18 mouse cellular contexts compared by ENCODE assay signal in the genomic region with DNA sequence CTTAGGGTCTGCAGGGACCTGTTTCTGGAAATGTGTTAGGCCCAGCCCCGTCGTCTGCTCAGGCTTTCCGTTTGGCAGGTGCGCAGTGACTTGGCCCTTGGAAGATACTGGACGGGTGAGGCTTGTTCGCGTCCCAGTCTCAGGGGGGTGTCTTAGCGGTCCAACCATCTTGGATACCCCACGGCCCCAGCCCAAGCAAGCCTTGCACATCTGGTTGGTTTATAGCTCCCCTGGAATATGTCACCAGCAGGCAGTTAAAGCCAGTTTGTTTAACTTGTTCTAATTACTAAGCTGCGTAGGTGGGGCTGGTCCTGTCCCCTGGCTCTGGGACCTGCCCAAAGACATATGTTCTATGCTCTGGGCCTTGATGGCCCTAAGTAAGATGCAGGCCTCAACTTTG.
"Had no signal": no experiment of that assay in that cellular context is flagged by ENCODE, and none has a peak within 500 bp of the region (broad histone marks: within the 10 kb centered on the region; RNA-seq: fewer than 3 reads in every experiment).

No protein-coding gene starts in this region.

- H3K9me3 ChIP-seq: liver, embryonic 13.5 days; neural tube, embryonic 15.5 days had no signal

- H3K4me1 ChIP-seq: liver, embryonic 13.5 days; neural tube, embryonic 12.5 days; neural tube, embryonic 15.5 days had no signal

- ATAC-seq: intestine, postnatal 0 days had no signal

- H3K9ac ChIP-seq: liver, embryonic 13.5 days; neural tube, embryonic 12.5 days; neural tube, embryonic 15.5 days had no signal

- H3K27me3 ChIP-seq: liver, embryonic 13.5 days; neural tube, embryonic 12.5 days; neural tube, embryonic 15.5 days had no signal

- H3K27ac ChIP-seq: left cerebral cortex, adult 2 months; liver, embryonic 13.5 days; neural tube, embryonic 12.5 days; neural tube, embryonic 15.5 days had no signal

- DNase-seq: kidney, adult 2 months; kidney, postnatal 10 days; kidney, postnatal 36 days; layer of hippocampus, postnatal 36 days; liver, embryonic 13.5 days; lung, adult 2 months; lung, postnatal 14 days; lung, postnatal 4 days; midbrain, embryonic 14.5 days; right cerebral cortex, adult 18-20 months; right cerebral cortex, postnatal 25 days; spleen, adult 18-20 months; thymus, postnatal 36 days had no signal

- H3K4me3 ChIP-seq: left cerebral cortex, adult 2 months; liver, embryonic 13.5 days; neural tube, embryonic 12.5 days; neural tube, embryonic 15.5 days had no signal

- H3K36me3 ChIP-seq: liver, embryonic 13.5 days; neural tube, embryonic 12.5 days; neural tube, embryonic 15.5 days had no signal

- H3K4me2 ChIP-seq: liver, embryonic 13.5 days; midbrain, embryonic 11.5 days; neural tube, embryonic 12.5 days; neural tube, embryonic 15.5 days had no signal
